Mouse (Mus musculus): ENCODE measurements around the gene Npb. TPM values are rescaled to one million over a fixed set of nuclear protein-coding genes. Genes with fewer than 3 reads are reported as not detected.
A peak's percentile ranks its signal among the peaks of the same experiment; 100 is the strongest.

Npb gene
- polyA plus RNA-seq, 1 experiment from 2014 or later: 19.5 TPM

DNA sequence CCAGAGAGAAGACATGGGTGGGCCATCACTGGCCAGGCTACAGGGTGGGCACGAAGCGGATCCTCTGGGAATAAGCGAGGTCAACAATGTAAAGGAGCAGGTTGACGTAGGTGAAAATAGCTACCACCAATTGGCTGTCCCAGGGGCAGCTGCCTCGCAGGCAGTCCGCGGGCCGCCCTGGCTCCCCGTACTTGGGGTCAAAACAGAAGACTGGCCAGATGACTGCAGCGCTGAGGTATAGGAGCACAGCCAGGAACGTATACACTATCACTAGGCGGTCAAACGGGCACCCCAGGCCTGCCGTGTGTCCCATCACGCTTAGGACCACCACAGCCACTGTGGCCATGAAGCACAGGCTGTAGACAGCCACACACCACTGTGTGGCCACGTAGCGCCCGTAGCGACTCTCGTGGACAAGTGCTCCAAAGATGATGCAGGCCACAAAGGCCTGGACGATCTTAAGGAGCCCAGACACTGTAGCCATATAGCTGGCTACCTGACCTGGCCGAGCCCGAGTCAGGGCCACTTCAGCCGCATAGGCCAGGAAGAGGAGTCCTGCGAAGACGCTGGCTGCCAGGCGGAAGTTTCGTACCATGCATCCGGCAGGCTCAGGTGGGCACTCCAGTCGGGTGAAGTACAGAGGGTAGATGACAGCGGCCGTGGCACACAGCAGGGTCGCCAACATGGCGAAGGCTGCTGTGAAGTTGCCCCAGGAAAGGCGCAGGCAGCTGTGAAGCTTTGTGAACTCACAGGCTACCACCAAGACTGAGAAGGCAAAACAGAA lies 39.0 kb downstream of the Npb start:
- H3K9ac ChIP-seq (ENCODE audit: low read depth, low read length): 0 out of 2 replicates have a peak overlapping the region, but pooled peaks have one; percentile 9
- H3K36me3 ChIP-seq (ENCODE audit: control insufficient read depth, insufficient read depth, low read length): no peaks in the 10 kb centered on the region
- no peaks in the 10 kb centered on the region for H3K9me3 ChIP-seq (ENCODE audit: control insufficient read depth, low read length)
- peaks cover 4% of the 10 kb centered on the region; the same call in 1 of the 2 replicates for H3K27me3 ChIP-seq (ENCODE audit: control insufficient read depth, insufficient read depth, low read length)
- no peak for ATAC-seq (ENCODE audit: low FRiP score, low TSS enrichment)
- peaks cover 9% of the 10 kb centered on the region for H3K4me1 ChIP-seq (ENCODE audit: control insufficient read depth, insufficient read depth, low read length)
- H3K27ac ChIP-seq (ENCODE audit: low read depth, low read length): no peak overlapping the region
- 81% methylated on average over 35 of the region's 35 CpGs for WGBS
- H3K4me2 ChIP-seq (replicated peaks; ENCODE audit: low read depth, low read length): no peak overlapping the region; the same call in 1 of the 2 replicates
- H3K4me3 ChIP-seq (ENCODE audit: low read length): no peak overlapping the region

DNA sequence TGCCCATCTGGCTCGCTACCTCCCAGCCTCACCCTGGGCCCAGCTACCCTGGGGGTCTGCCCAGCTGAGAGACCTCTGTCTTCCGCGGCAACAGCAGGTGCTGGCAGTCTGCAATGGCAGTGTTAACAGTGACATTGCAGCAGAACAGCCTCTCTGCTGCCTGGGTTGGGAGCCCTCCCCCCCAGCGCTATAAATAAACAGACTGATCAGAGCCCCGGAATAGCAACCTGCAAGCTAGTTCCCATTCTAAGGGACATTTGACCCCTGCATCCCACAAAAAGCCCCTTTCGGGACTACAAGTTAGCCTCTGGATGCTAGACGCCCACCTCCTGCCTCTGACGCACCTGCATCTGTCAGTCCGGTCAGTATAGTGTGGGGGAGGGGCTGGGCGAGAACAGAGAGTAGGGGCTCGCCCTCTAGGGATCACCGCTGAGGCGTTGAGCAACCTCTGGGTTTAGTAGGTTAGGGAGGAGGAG lies 39.8 kb downstream of the Npb start, which contains the start of gene Myadml2:
TSS of gene Myadml2 (minus strand) at position 158 of the 476 bp plus-strand sequence.
- no peaks in the 10 kb centered on the region for H3K9me3 ChIP-seq (ENCODE audit: control insufficient read depth, low read length)
- H3K4me2 ChIP-seq (replicated peaks; ENCODE audit: low read depth, low read length): peak within 1 kb of the TSS; percentile 42
- H3K4me1 ChIP-seq (ENCODE audit: control insufficient read depth, insufficient read depth, low read length): peaks cover 9% of the 10 kb centered on the region
- 7% methylated on average over 13 of the region's 13 CpGs for WGBS
- H3K36me3 ChIP-seq (ENCODE audit: control insufficient read depth, insufficient read depth, low read length): no peaks in the 10 kb centered on the region
- H3K4me3 ChIP-seq (ENCODE audit: low read length): peak within 1 kb of the TSS; percentile 9; the same call in 1 of the 2 replicates
- no peak within 1 kb of the TSS for H3K27ac ChIP-seq (ENCODE audit: low read depth, low read length)
- peaks cover 4% of the 10 kb centered on the region; the same call in 1 of the 2 replicates for H3K27me3 ChIP-seq (ENCODE audit: control insufficient read depth, insufficient read depth, low read length)
- no peak for ATAC-seq (ENCODE audit: low FRiP score, low TSS enrichment)
- peak within 1 kb of the TSS; percentile 9; the same call in 1 of the 2 replicates for H3K9ac ChIP-seq (ENCODE audit: low read depth, low read length)

GRCm38 (mm10) chr11:120651872-120652271 lies 43.6 kb downstream of the Npb start:
- Histone ChIP-seq H3K27me3 (ENCODE audit: control insufficient read depth, insufficient read depth, low read length) (peaks cover 4% of the 10 kb centered on the region; the same call in 1 of the 2 replicates), H3K9ac (ENCODE audit: low read depth, low read length) (no peak overlapping the region), H3K4me1 (ENCODE audit: control insufficient read depth, insufficient read depth, low read length) (peaks cover 6% of the 10 kb centered on the region), H3K9me3 (ENCODE audit: control insufficient read depth, low read length) (no peaks in the 10 kb centered on the region), H3K4me3 (ENCODE audit: low read length) (no peak overlapping the region), H3K4me2 (replicated peaks; ENCODE audit: low read depth, low read length) (no peak overlapping the region), H3K27ac (ENCODE audit: low read depth, low read length) (no peak overlapping the region), H3K36me3 (ENCODE audit: control insufficient read depth, insufficient read depth, low read length) (no peaks in the 10 kb centered on the region)
- no peak for ATAC-seq (ENCODE audit: low FRiP score, low TSS enrichment)
- WGBS: 81% methylated on average over 3 of the region's 3 CpGs

DNA sequence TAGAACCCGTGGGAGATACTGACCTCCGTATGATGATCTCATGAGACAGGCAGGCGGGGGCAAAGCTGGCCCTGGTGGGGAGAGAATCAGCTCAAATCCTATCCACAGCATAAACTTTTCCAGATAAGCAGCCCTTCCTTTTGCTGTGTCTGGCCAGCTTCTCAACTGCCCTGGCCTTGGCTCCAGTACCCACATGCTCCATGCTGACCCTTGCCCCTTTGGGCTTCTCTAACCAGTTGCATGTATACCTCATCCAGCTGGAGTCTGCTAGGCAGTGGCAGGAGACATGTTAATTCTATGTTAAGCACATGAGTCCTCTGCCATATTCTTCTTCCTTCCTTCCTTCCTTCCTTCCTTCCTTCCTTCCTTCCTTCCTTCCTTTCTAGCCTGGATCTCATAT lies 46.5 kb downstream of the Npb start:
- no peak for ATAC-seq (ENCODE audit: low FRiP score, low TSS enrichment)
- no peak overlapping the region for H3K27ac ChIP-seq (ENCODE audit: low read depth, low read length)
- WGBS: 74% methylated on average over 3 of the region's 3 CpGs
- peaks cover 5% of the 10 kb centered on the region; the same call in 1 of the 2 replicates for H3K4me1 ChIP-seq (ENCODE audit: control insufficient read depth, insufficient read depth, low read length)
- H3K4me2 ChIP-seq (replicated peaks; ENCODE audit: low read depth, low read length): no peak overlapping the region
- peaks cover 18% of the 10 kb centered on the region for H3K27me3 ChIP-seq (ENCODE audit: control insufficient read depth, insufficient read depth, low read length)
- H3K4me3 ChIP-seq (ENCODE audit: low read length): no peak overlapping the region
- no peaks in the 10 kb centered on the region for H3K36me3 ChIP-seq (ENCODE audit: control insufficient read depth, insufficient read depth, low read length)
- H3K9me3 ChIP-seq (ENCODE audit: control insufficient read depth, low read length): no peaks in the 10 kb centered on the region
- no peak overlapping the region for H3K9ac ChIP-seq (ENCODE audit: low read depth, low read length)

- WGBS: 90% methylated on average over 4 of the region's 4 CpGs
- H3K4me1 ChIP-seq (ENCODE audit: control insufficient read depth, insufficient read depth, low read length): peaks cover 18% of the 10 kb centered on the region
- no peaks in the 10 kb centered on the region for H3K9me3 ChIP-seq (ENCODE audit: control insufficient read depth, low read length)
- no peak overlapping the region for H3K9ac ChIP-seq (ENCODE audit: low read depth, low read length)
- ATAC-seq (ENCODE audit: low FRiP score, low TSS enrichment): no peak
- H3K4me3 ChIP-seq (ENCODE audit: low read length): no peak overlapping the region
- H3K4me2 ChIP-seq (replicated peaks; ENCODE audit: low read depth, low read length): no peak overlapping the region
- no peak overlapping the region for H3K27ac ChIP-seq (ENCODE audit: low read depth, low read length)
- no peaks in the 10 kb centered on the region for H3K36me3 ChIP-seq (ENCODE audit: control insufficient read depth, insufficient read depth, low read length)
- peaks cover 44% of the 10 kb centered on the region for H3K27me3 ChIP-seq (ENCODE audit: control insufficient read depth, insufficient read depth, low read length)
Measured at GRCm38 (mm10) chr11:120657301-120657700, 49.0 kb downstream of the Npb start.

Small RNA genes within 50 kb of the gene (microRNA-seq; reads per million reads assigned to microRNA genes)
- not detected for gene Mir6936

Other genes with a start within 250 kb of the Npb start
- gene Fscn2, start 246.9 kb upstream of the Npb start, polyA plus RNA-seq (2014; fragmentation: Nextera tagmentation; extraction: Ambion mirVana): 0.62 and 1.6 TPM in 2 replicates
- gene Faap100, start 229.7 kb upstream of the Npb start, polyA plus RNA-seq (2014; fragmentation: Nextera tagmentation; extraction: Ambion mirVana): 32.1 and 40.3 TPM in 2 replicates
- 25.0 and 45.4 TPM in 2 replicates for gene Nploc4, start 170.8 kb upstream of the Npb start, polyA plus RNA-seq (2014; fragmentation: Nextera tagmentation; extraction: Ambion mirVana)
- not detected in 2 replicates for gene Tspan10, start 165.8 kb upstream of the Npb start, polyA plus RNA-seq (2014; fragmentation: Nextera tagmentation; extraction: Ambion mirVana)
- 0.17 and 0.20 TPM in 2 replicates for gene Pde6g, start 155.0 kb upstream of the Npb start, polyA plus RNA-seq (2014; fragmentation: Nextera tagmentation; extraction: Ambion mirVana)
- gene Oxld1, start 150.4 kb upstream of the Npb start, polyA plus RNA-seq (2014; fragmentation: Nextera tagmentation; extraction: Ambion mirVana): 14.8 and 18.2 TPM in 2 replicates
- 27.4 and 32.8 TPM in 2 replicates for gene Ccdc137, start 150.4 kb upstream of the Npb start, polyA plus RNA-seq (2014; fragmentation: Nextera tagmentation; extraction: Ambion mirVana)
- 46.4 and 51.5 TPM in 2 replicates for gene Arl16, start 140.9 kb upstream of the Npb start, polyA plus RNA-seq (2014; fragmentation: Nextera tagmentation; extraction: Ambion mirVana)
- 176 and 218 TPM in 2 replicates for gene Mrpl12, start 123.9 kb upstream of the Npb start, polyA plus RNA-seq (2014; fragmentation: Nextera tagmentation; extraction: Ambion mirVana)
- gene Slc25a10, start 116.6 kb upstream of the Npb start, polyA plus RNA-seq (2014; fragmentation: Nextera tagmentation; extraction: Ambion mirVana): 65.3 and 79.1 TPM in 2 replicates
- gene Gcgr, start 77.8 kb upstream of the Npb start, polyA plus RNA-seq (2014; fragmentation: Nextera tagmentation; extraction: Ambion mirVana): 2.0 and 2.4 TPM in 2 replicates
- gene Mcrip1, start 58.8 kb upstream of the Npb start, polyA plus RNA-seq (2014; fragmentation: Nextera tagmentation; extraction: Ambion mirVana): 236 and 265 TPM in 2 replicates
- gene Ppp1r27, start 57.3 kb upstream of the Npb start, polyA plus RNA-seq (2014; fragmentation: Nextera tagmentation; extraction: Ambion mirVana): 0.58 and 0.89 TPM in 2 replicates
- 558 and 716 TPM in 2 replicates for gene P4hb, start 35.2 kb upstream of the Npb start, polyA plus RNA-seq (2014; fragmentation: Nextera tagmentation; extraction: Ambion mirVana)
- 454 and 612 TPM in 2 replicates for gene Arhgdia, start 26.9 kb upstream of the Npb start, polyA plus RNA-seq (2014; fragmentation: Nextera tagmentation; extraction: Ambion mirVana)
- 594 and 799 TPM in 2 replicates for gene Alyref, start 10.1 kb upstream of the Npb start, polyA plus RNA-seq (2014; fragmentation: Nextera tagmentation; extraction: Ambion mirVana)
- gene Anapc11, start 10.1 kb upstream of the Npb start, polyA plus RNA-seq (2014; fragmentation: Nextera tagmentation; extraction: Ambion mirVana): 212 and 242 TPM in 2 replicates
- 82.7 and 83.5 TPM in 2 replicates for gene Pcyt2, start 9.5 kb downstream of the Npb start, polyA plus RNA-seq (2014; fragmentation: Nextera tagmentation; extraction: Ambion mirVana)
- gene Sirt7, start 16.8 kb downstream of the Npb start, polyA plus RNA-seq (2014; fragmentation: Nextera tagmentation; extraction: Ambion mirVana): 23.8 and 28.6 TPM in 2 replicates
- 26.9 and 27.9 TPM in 2 replicates for gene Mafg, start 25.1 kb downstream of the Npb start, polyA plus RNA-seq (2014; fragmentation: Nextera tagmentation; extraction: Ambion mirVana)
- gene Pycr1, start 35.3 kb downstream of the Npb start, polyA plus RNA-seq (2014; fragmentation: Nextera tagmentation; extraction: Ambion mirVana): 19.9 and 21.8 TPM in 2 replicates
- not detected in 2 replicates for gene Myadml2, start 39.7 kb downstream of the Npb start, polyA plus RNA-seq (2014; fragmentation: Nextera tagmentation; extraction: Ambion mirVana)
- gene Notum, start 52.7 kb downstream of the Npb start, polyA plus RNA-seq (2014; fragmentation: Nextera tagmentation; extraction: Ambion mirVana): 6.9 and 9.9 TPM in 2 replicates
- 107 and 124 TPM in 2 replicates for gene Aspscr1, start 64.5 kb downstream of the Npb start, polyA plus RNA-seq (2014; fragmentation: Nextera tagmentation; extraction: Ambion mirVana)
- gene Cenpx, start 105.3 kb downstream of the Npb start, polyA plus RNA-seq (2014; fragmentation: Nextera tagmentation; extraction: Ambion mirVana): 157 and 195 TPM in 2 replicates
- 41.9 and 43.1 TPM in 2 replicates for gene Lrrc45, start 105.4 kb downstream of the Npb start, polyA plus RNA-seq (2014; fragmentation: Nextera tagmentation; extraction: Ambion mirVana)
- 5.0 and 28.7 TPM in 2 replicates for gene Rac3, start 113.0 kb downstream of the Npb start, polyA plus RNA-seq (2014; fragmentation: Nextera tagmentation; extraction: Ambion mirVana)
- gene Dcxr, start 118.8 kb downstream of the Npb start, polyA plus RNA-seq (2014; fragmentation: Nextera tagmentation; extraction: Ambion mirVana): 21.1 and 23.2 TPM in 2 replicates
- 0.47 TPM in 1 of 2 replicates, not detected in the other for gene Cbr2, start 123.6 kb downstream of the Npb start, polyA plus RNA-seq (2014; fragmentation: Nextera tagmentation; extraction: Ambion mirVana)
- 5.2 and 7.9 TPM in 2 replicates for gene Hmga1b, start 154.3 kb downstream of the Npb start, polyA plus RNA-seq (2014; fragmentation: Nextera tagmentation; extraction: Ambion mirVana)
- 19.3 and 26.2 TPM in 2 replicates for gene Rfng, start 175.7 kb downstream of the Npb start, polyA plus RNA-seq (2014; fragmentation: Nextera tagmentation; extraction: Ambion mirVana)
- gene Gps1, start 175.8 kb downstream of the Npb start, polyA plus RNA-seq (2014; fragmentation: Nextera tagmentation; extraction: Ambion mirVana): 213 and 239 TPM in 2 replicates
- gene Dus1l, start 187.9 kb downstream of the Npb start, polyA plus RNA-seq (2014; fragmentation: Nextera tagmentation; extraction: Ambion mirVana): 58.2 and 80.3 TPM in 2 replicates
- gene Fasn, start 216.1 kb downstream of the Npb start, polyA plus RNA-seq (2014; fragmentation: Nextera tagmentation; extraction: Ambion mirVana): 54.9 and 79.9 TPM in 2 replicates

All from kidney, embryonic 14.5 days (tissue).